Mouse (Mus musculus) gastrocnemius, adult 2 months (tissue): Measurements from ENCODE around the gene Arrb2. TPM values are rescaled to one million over a fixed set of nuclear protein-coding genes. Genes with fewer than 3 reads are reported as not detected.
A peak's percentile ranks its signal among the peaks of the same experiment; 100 is the strongest.
"Not testable (repeated sequence)": the region's sequence is repeated elsewhere in the genome, so short reads cannot be mapped to it uniquely, and the experiment has no call there.

Experiments
- DNase-seq: peaks from one replicate; pipeline ENCODE4 v3.0.0; 2022
- H3K27ac ChIP-seq: fragments of 200-600 bp; 2 replicates; pipeline ENCODE4 v1.8.1; 2022; ENCODE audit warnings: mild to moderate bottlenecking
- H3K4me3 ChIP-seq: fragments of 200-600 bp; 2 replicates; pipeline ENCODE4 v1.8.1; 2022; ENCODE audit warnings: mild to moderate bottlenecking, moderate library complexity
- CTCF ChIP-seq: fragments of 200-600 bp; IDR thresholded peaks from 2 replicates; pipeline ENCODE4 v1.8.1; 2022; ENCODE audit warnings: antibody characterized with exemption, mild to moderate bottlenecking, moderate library complexity
- intact Hi-C: fragments of 180-260 bp; cut with DNase I; formaldehyde crosslinking; loops from one replicate; pipeline ENCODE4 v1.15.1; 2025
- long read RNA-seq, 2 experiments: library from polyadenylated mRNA; stranded (forward); transcript quantifications; one replicate each; pipeline ENCODE4 v2.0.0; 2021
- total RNA-seq, 2 experiments: library from RNA; stranded (reverse); gene quantifications; 2 replicates each; pipeline ENCODE4 v1.2.3; 2021

The Arrb2 gene
- total RNA-seq: 1 to 10 TPM; 8.3 to 8.4 TPM
- long read RNA-seq, experiment 1, partial matches to known transcripts: 0 of 1 reads
- long read RNA-seq, experiment 1, other reads (novel, unspliced or antisense): 0 of 1 reads
- long read RNA-seq, experiment 2: 0 reads

- peak within 1 kb of the TSS; percentile 90 for H3K4me3 ChIP-seq
- intact Hi-C loops: loop anchor here (2.0 to 10.0 kb wide), 2 partner anchors 19 to 173 kb away; partner anchors contain the start of gene Med11
- DNase-seq: peak; percentile 99
- TF ChIP-seq CTCF: peak; percentile 61
- H3K27ac ChIP-seq: peak within 1 kb of the TSS; percentile 92
Observed at GRCm38 (mm10) chr11:70432048-70432894, at the start of gene Arrb2. Gene Arrb2 (plus strand): TSS chr11:70432635.

- H3K27ac ChIP-seq: no peak overlapping the region
- TF ChIP-seq CTCF: no peak
- no peak for DNase-seq
- intact Hi-C loops: no loop called here
- no peak overlapping the region for H3K4me3 ChIP-seq
Observed at GRCm38 (mm10) chr11:70384136-70384535, 48.3 kb upstream of the Arrb2 start.

- H3K4me3 ChIP-seq: no peak overlapping the region
- intact Hi-C loops: no loop called here
- DNase-seq: no peak
- H3K27ac ChIP-seq: no peak overlapping the region
- no peak for TF ChIP-seq CTCF
Observed at GRCm38 (mm10) chr11:70387436-70387835, 45.0 kb upstream of the Arrb2 start.

- DNase-seq: no peak
- Histone ChIP-seq H3K4me3 (no peak overlapping the region), H3K27ac (no peak overlapping the region)
- TF ChIP-seq CTCF: no peak
- intact Hi-C loops: no loop called here
Observed at GRCm38 (mm10) chr11:70389421-70389820, 43.0 kb upstream of the Arrb2 start.

GRCm38 (mm10) chr11:70403598-70403997 is 28.8 kb upstream of the Arrb2 start:
- intact Hi-C loops: no loop called here
- DNase-seq: no peak
- no peak overlapping the region for H3K27ac ChIP-seq
- TF ChIP-seq CTCF: no peak
- H3K4me3 ChIP-seq: no peak overlapping the region

- intact Hi-C loops: loop anchor here (5.0 to 10.0 kb wide), 2 partner anchors 213 to 345 kb away; no protein-coding TSS in a partner anchor
- TF ChIP-seq CTCF: no peak
- peak; percentile 86 for DNase-seq
- peak within 1 kb of the TSS; percentile 77 for H3K4me3 ChIP-seq
- H3K27ac ChIP-seq: peak within 1 kb of the TSS; percentile 96
Observed at GRCm38 (mm10) chr11:70409594-70410296, 22.7 kb upstream of the Arrb2 start, which contains the start of gene Pelp1. Gene Pelp1 (minus strand): TSS chr11:70410031.

- Histone ChIP-seq H3K27ac (peak overlapping the region; percentile 96), H3K4me3 (peak overlapping the region; percentile 77)
- DNase-seq: no peak
- intact Hi-C loops: loop anchor here (5.0 to 10.0 kb wide), 2 partner anchors 212 to 345 kb away; no protein-coding TSS in a partner anchor
- TF ChIP-seq CTCF: no peak
Observed at GRCm38 (mm10) chr11:70410297-70410643, 22.2 kb upstream of the Arrb2 start.

GRCm38 (mm10) chr11:70412591-70412990 is 19.8 kb upstream of the Arrb2 start:
- no peak for TF ChIP-seq CTCF
- intact Hi-C loops: loop anchor here (5.0 to 10.0 kb wide), 2 partner anchors 210 to 342 kb away; no protein-coding TSS in a partner anchor
- Histone ChIP-seq H3K4me3 (no peak overlapping the region), H3K27ac (no peak overlapping the region)
- DNase-seq: no peak

GRCm38 (mm10) chr11:70413961-70414360 is 18.5 kb upstream of the Arrb2 start:
- intact Hi-C loops: loop anchor here (1.0 to 10.0 kb wide), 3 partner anchors 92 to 341 kb away; no protein-coding TSS in a partner anchor
- Histone ChIP-seq H3K4me3 (no peak overlapping the region), H3K27ac (no peak overlapping the region)
- peak; percentile 98; the same call in 1 of the 2 replicates for TF ChIP-seq CTCF
- DNase-seq: peak; percentile 74

GRCm38 (mm10) chr11:70418199-70418598 is 14.2 kb upstream of the Arrb2 start:
- no peak for TF ChIP-seq CTCF
- DNase-seq: no peak
- Histone ChIP-seq H3K27ac (no peak overlapping the region), H3K4me3 (no peak overlapping the region)
- intact Hi-C loops: loop anchor here (10.0 kb wide), 1 partner anchor 337 kb away; no protein-coding TSS in a partner anchor

GRCm38 (mm10) chr11:70419486-70419885 is 12.9 kb upstream of the Arrb2 start:
- no peak for DNase-seq
- no peak overlapping the region for H3K27ac ChIP-seq
- no peak overlapping the region for H3K4me3 ChIP-seq
- no peak for TF ChIP-seq CTCF
- intact Hi-C loops: loop anchor here (10.0 kb wide), 1 partner anchor 335 kb away; no protein-coding TSS in a partner anchor

- H3K4me3 ChIP-seq, DNase-seq: not testable (repeated sequence)
Observed at GRCm38 (mm10) chr11:70426598-70426997, 5.8 kb upstream of the Arrb2 start.

More at GRCm38 (mm10) chr11:70426598-70426997, 5.8 kb upstream of the Arrb2 start:
- H3K27ac ChIP-seq, intact Hi-C loops: not testable (repeated sequence)
